Mouse (Mus musculus): Measurements from ENCODE around the gene Arhgef2.

GRCm38 (mm10) chr3:88658441-88659127 lies 52.8 kb downstream of the Arhgef2 start:
- TF ChIP-seq CTCF (IDR thresholded peaks at IDR 0.05; ENCODE audit: low read depth, low read length): no peak
- no peak for TF ChIP-seq POLR2A (IDR thresholded peaks at IDR 0.05; ENCODE audit: borderline replicate concordance, low read depth, low read length)
